Mouse (Mus musculus) bone marrow macrophage, adult 2 months (primary cell): Measurements from ENCODE around the gene Perm1.

Experiments used
- CTCF ChIP-seq: IDR thresholded peaks from 2 replicates; pipeline ENCODE4 v1.5.1; 2012; ENCODE audit warnings: low read depth, mild to moderate bottlenecking, low read length, moderate library complexity
- POLR2A ChIP-seq: IDR thresholded peaks from 2 replicates; pipeline ENCODE4 v1.6.1; 2012; ENCODE audit warnings: mild to moderate bottlenecking, low read depth, low read length, borderline replicate concordance

GRCm38 (mm10) chr4:156171828-156172227 lies 43.8 kb upstream of the Perm1 start:
- TF ChIP-seq CTCF (no peak), POLR2A (no peak)
